Mouse (Mus musculus) urinary bladder, postnatal 0 days (tissue): ENCODE measurements around the gene Il31. TPM values are rescaled to one million over a fixed set of nuclear protein-coding genes. Genes with fewer than 3 reads are reported as not detected.

Experiments used
- microRNA-seq: library from miRNA; unstranded; fragments of <30 nt; microRNA quantifications from one replicate; pipeline ENCODE4, GENCODE M21; 2016
- polyA plus RNA-seq: library from polyadenylated mRNA; unstranded; fragments of >200 nt; fragmentation: Nextera tagmentation; extraction: Ambion mirVana; gene quantifications from 2 replicates; pipeline ENCODE4 v1.2.1, GENCODE M21; 2015

Gene Il31
- not detected in 2 replicates for polyA plus RNA-seq

GRCm38 (mm10) chr5:123489112-123489785, at the start of gene Il31, which contains the start of gene Lrrc43:
Gene Il31 (minus strand): TSS chr5:123489489.
Gene Lrrc43 (plus strand): TSS chr5:123489305.

GRCm38 (mm10) chr5:123525281-123525680, 36.0 kb upstream of the Il31 start, which contains the start of gene Gm49027:
Gene Gm49027 (minus strand): TSS chr5:123525488.

GRCm38 (mm10) chr5:123523692-123524392, 34.6 kb upstream of the Il31 start, which contains the start of gene Diablo:
Gene Diablo (minus strand): TSS chr5:123524176.

DNA sequence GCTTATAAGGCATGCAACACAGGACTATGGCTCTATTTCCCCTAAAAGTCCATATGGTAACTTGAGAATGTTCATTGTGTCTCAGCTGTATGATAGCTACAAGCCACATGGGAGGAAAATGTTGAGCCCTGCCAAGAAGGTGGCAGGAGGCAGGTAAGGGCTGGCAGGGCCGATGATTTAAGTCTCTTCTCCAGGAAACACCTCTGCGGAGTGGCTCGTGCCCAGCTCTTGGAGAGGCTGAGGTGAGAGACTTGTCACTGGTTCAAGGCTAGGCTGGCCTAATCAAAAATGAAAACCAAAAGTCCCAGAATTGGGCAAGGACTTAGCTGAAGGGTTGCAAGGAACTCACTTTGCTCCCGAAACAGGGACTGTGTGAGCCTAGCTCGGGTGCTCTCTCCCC, 20.9 kb upstream of the Il31 start, which contains the start of gene B3gnt4:
B3gnt4 (plus strand) TSS at position 301 of the 400 bp plus-strand sequence.

Small RNA genes within 50 kb of the gene (microRNA-seq; reads per million reads assigned to microRNA genes)
- not detected for gene Mir7647

Other genes with a start within 250 kb of the Il31 start
- 0.69 and 0.75 TPM in 2 replicates for gene Wdr66, start 237.4 kb downstream of the Il31 start, polyA plus RNA-seq
- gene Bcl7a, start 145.7 kb downstream of the Il31 start, polyA plus RNA-seq: 5.1 and 5.6 TPM in 2 replicates
- gene Mlxip, start 94.7 kb downstream of the Il31 start, polyA plus RNA-seq: 13.2 and 15.7 TPM in 2 replicates
- not detected in 2 replicates for gene Lrrc43, start 184 bp downstream of the Il31 start, polyA plus RNA-seq
- 0.23 TPM in 1 of 2 replicates, not detected in the other for gene B3gnt4, start 21.0 kb upstream of the Il31 start, polyA plus RNA-seq
- gene Diablo, start 34.7 kb upstream of the Il31 start, polyA plus RNA-seq: 77.9 and 81.1 TPM in 2 replicates
- 0.14 and 0.36 TPM in 2 replicates for gene Gm49027, start 36.0 kb upstream of the Il31 start, polyA plus RNA-seq
- gene Vps33a, start 83.5 kb upstream of the Il31 start, polyA plus RNA-seq: 13.7 and 14.5 TPM in 2 replicates
- 41.6 and 53.8 TPM in 2 replicates for gene Clip1, start 195.1 kb upstream of the Il31 start, polyA plus RNA-seq
- gene Zcchc8, start 231.6 kb upstream of the Il31 start, polyA plus RNA-seq: 23.0 and 34.2 TPM in 2 replicates